ENCODE assay signal across 8 mouse cellular contexts in the genomic region with DNA sequence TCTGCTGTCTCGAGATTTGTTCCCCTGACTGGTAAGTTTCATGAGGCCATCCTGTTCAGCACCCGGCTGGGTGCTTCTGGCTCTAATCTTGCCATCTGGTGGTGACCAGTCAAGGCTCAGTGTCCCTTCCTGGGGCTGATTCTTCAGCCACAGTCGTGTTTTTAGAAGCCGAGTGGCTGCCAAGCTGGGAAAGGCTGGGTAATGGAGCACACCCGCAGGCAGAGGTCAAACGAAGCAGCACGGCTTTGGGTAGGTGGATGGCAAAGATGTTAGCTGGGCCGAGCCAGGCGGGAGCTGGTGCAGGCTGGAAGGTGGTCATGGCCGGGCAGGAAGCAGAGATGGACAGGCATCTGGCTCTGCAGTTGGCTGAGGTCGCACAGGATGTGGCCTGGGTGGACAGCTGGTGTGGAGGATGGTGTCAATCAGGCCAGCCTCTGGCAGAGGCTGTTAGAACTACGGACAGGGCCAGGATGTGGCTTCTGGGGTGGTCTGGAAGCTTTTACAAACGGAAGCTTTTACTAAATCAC. TPM values are rescaled to one million over a fixed set of nuclear protein-coding genes. Genes with fewer than 3 reads are reported as not detected.
DNase-seq lines count a peak whose midpoint lies in the region; ATAC-seq lines count a peak whose summit lies in the region.
"Had no signal": no experiment of that assay in that cellular context is flagged by ENCODE, and none has a peak within 500 bp of the region (broad histone marks: within the 10 kb centered on the region; RNA-seq: fewer than 3 reads in every experiment).

No protein-coding gene starts in this region.

- no peak for DNase-seq in lung, postnatal 14 days
- peak; percentile 54 for DNase-seq in cerebellum, adult 9-11 months
- DNase-seq in retina, postnatal 1 day = peak; percentile 66
- DNase-seq in layer of hippocampus, adult 9-11 months = no peak
- DNase-seq in thymus, adult 18-20 months = no peak

- no peak overlapping the region for H3K4me3 ChIP-seq in lung, embryonic 16.5 days (ENCODE audit: low read length)
- H3K4me3 ChIP-seq in kidney, embryonic 14.5 days (ENCODE audit: low read length) = no peak overlapping the region
- H3K4me3 ChIP-seq: neural tube, embryonic 12.5 days had no signal

- no peak overlapping the region for H3K9ac ChIP-seq in lung, embryonic 16.5 days (ENCODE audit: low read length)
- H3K9ac ChIP-seq in kidney, embryonic 14.5 days (ENCODE audit: low read depth, low read length) = no peak overlapping the region
- H3K9ac ChIP-seq: neural tube, embryonic 12.5 days had no signal

- no peaks in the 10 kb centered on the region for H3K36me3 ChIP-seq in lung, embryonic 16.5 days (ENCODE audit: control insufficient read depth, insufficient read depth, low read length)
- H3K36me3 ChIP-seq in kidney, embryonic 14.5 days (ENCODE audit: control insufficient read depth, insufficient read depth, low read length) = no peaks in the 10 kb centered on the region
- H3K36me3 ChIP-seq: neural tube, embryonic 12.5 days had no signal

- no peaks in the 10 kb centered on the region for H3K9me3 ChIP-seq in lung, embryonic 16.5 days (ENCODE audit: control insufficient read depth, low read length)
- H3K9me3 ChIP-seq in kidney, embryonic 14.5 days (ENCODE audit: control insufficient read depth, low read length) = no peaks in the 10 kb centered on the region
- H3K9me3 ChIP-seq: neural tube, embryonic 12.5 days had no signal

- no peak overlapping the region for H3K4me2 ChIP-seq in lung, embryonic 16.5 days (ENCODE audit: low read depth, low read length)
- H3K4me2 ChIP-seq in kidney, embryonic 14.5 days (replicated peaks; ENCODE audit: low read depth, low read length) = no peak overlapping the region
- H3K4me2 ChIP-seq: neural tube, embryonic 12.5 days had no signal

- no peaks in the 10 kb centered on the region; the same call in 1 of the 2 replicates for H3K4me1 ChIP-seq in lung, embryonic 16.5 days (replicated peaks; ENCODE audit: control insufficient read depth, insufficient read depth, low read length)
- no peaks in the 10 kb centered on the region for H3K4me1 ChIP-seq in kidney, embryonic 14.5 days (ENCODE audit: control insufficient read depth, insufficient read depth, low read length)

- no peak overlapping the region for H3K27ac ChIP-seq in lung, embryonic 16.5 days (ENCODE audit: low read length)
- H3K27ac ChIP-seq in kidney, embryonic 14.5 days (ENCODE audit: low read depth, low read length) = no peak overlapping the region
- H3K27ac ChIP-seq: neural tube, embryonic 12.5 days had no signal

- 34% methylated on average over 13 of the region's 13 CpGs for WGBS in lung, embryonic 16.5 days
- WGBS in kidney, embryonic 14.5 days = 19% methylated on average over 13 of the region's 13 CpGs

- H3K27me3 ChIP-seq in lung, embryonic 16.5 days (ENCODE audit: control insufficient read depth, insufficient read depth, low read depth, low read length) = no peaks in the 10 kb centered on the region
- H3K27me3 ChIP-seq in kidney, embryonic 14.5 days (ENCODE audit: control insufficient read depth, insufficient read depth, low read length) = peaks cover 4% of the 10 kb centered on the region; the same call in 1 of the 2 replicates

- ATAC-seq in lung, embryonic 16.5 days (ENCODE audit: low read depth) = 0 out of 2 replicates have a peak, but pooled peaks have one; percentile 12
- 0 out of 2 replicates have a peak, but pooled peaks have one; percentile 46 for ATAC-seq in kidney, embryonic 14.5 days (ENCODE audit: low FRiP score, low TSS enrichment)

RNA-seq across cellular contexts. Expression of gene Zc3h12a, which starts 49.1 kb away (rescaled TPM):
- 0.55 and 0.58 TPM in 2 replicates for polyA plus RNA-seq in lung, embryonic 16.5 days (2015; fragmentation: Nextera tagmentation; extraction: Ambion mirVana)
- 0.60 and 0.61 TPM in 2 replicates for polyA plus RNA-seq in kidney, embryonic 14.5 days (2014; fragmentation: Nextera tagmentation; extraction: Ambion mirVana)

Comparison
In these comparisons a context has a peak if more than half of its experiments do, and no peak if none do; other contexts are left out.
1. DNase-seq: peak in cerebellum, adult 9-11 months (single experiment) and retina, postnatal 1 day (single experiment); none in lung, postnatal 14 days (single experiment), layer of hippocampus, adult 9-11 months (single experiment) and thymus, adult 18-20 months (0 of 2).